Mouse (Mus musculus) lung, embryonic 14.5 days (tissue): ENCODE data around the gene Rnf20. TPM values are rescaled to one million over a fixed set of nuclear protein-coding genes. Genes with fewer than 3 reads are reported as not detected.

Experiments used
- ATAC-seq: fragments of 200-750 bp; cut with Nextera tagmentation; 2 replicates; pipeline ENCODE4 v1.8.0; 2017; ENCODE audit warnings: mild to moderate bottlenecking, moderate TSS enrichment, moderate library complexity; ENCODE audit not compliant: insufficient read depth
- DNase-seq: peaks from one replicate; pipeline ENCODE4 v3.0.0-alpha.2; 2015
- H3K27ac ChIP-seq: fragments of 300-500 bp; sonication (generic); 2 replicates; pipeline ENCODE4 v1.5.1; 2014; ENCODE audit warnings: low read depth, mild to moderate bottlenecking, moderate library complexity
- H3K27me3 ChIP-seq: fragments of 300-500 bp; sonication (generic); 2 replicates; pipeline ENCODE4 v1.6.1; 2014; ENCODE audit warnings: low read length, control low read depth; ENCODE audit not compliant: insufficient read depth
- H3K36me3 ChIP-seq: fragments of 300-500 bp; sonication (generic); 2 replicates; pipeline ENCODE4 v1.6.1; 2014; ENCODE audit warnings: control low read depth; ENCODE audit not compliant: insufficient read depth
- H3K4me1 ChIP-seq: fragments of 300-500 bp; sonication (generic); 2 replicates; pipeline ENCODE4 v1.6.1; 2014; ENCODE audit warnings: antibody characterized with exemption, control low read depth; ENCODE audit not compliant: insufficient read depth
- H3K4me2 ChIP-seq: fragments of 300-500 bp; sonication (generic); 2 replicates; pipeline ENCODE4 v1.6.1; 2014; ENCODE audit warnings: mild to moderate bottlenecking
- H3K4me3 ChIP-seq: fragments of 300-500 bp; sonication (generic); 2 replicates; pipeline ENCODE4 v1.5.1; 2014; ENCODE audit warnings: low read depth, low read length
- H3K9ac ChIP-seq: fragments of 300-500 bp; sonication (generic); 2 replicates; pipeline ENCODE4 v1.6.1; 2014
- H3K9me3 ChIP-seq: fragments of 300-500 bp; sonication (generic); 2 replicates; pipeline ENCODE4 v1.6.1; 2016; ENCODE audit warnings: low read depth, low read length, control low read depth
- CTCF ChIP-seq: IDR thresholded peaks from 2 replicates; pipeline ENCODE4 v1.5.1; 2016; ENCODE audit warnings: antibody characterized with exemption, low read depth
- WGBS: fragments of 180-500 bp; shearing (Covaris S2); extraction: QIAGEN DNeasy Blood & Tissue Kit; methylation state at CpG from one replicate; pipeline ENCODE4 v1.1.7; 2014; 5-methylcytosine and 5-hydroxymethylcytosine counted together
- polyA plus RNA-seq: library from polyadenylated mRNA; unstranded; fragments of >200 nt; fragmentation: Nextera tagmentation; extraction: Ambion mirVana; gene quantifications from 2 replicates; pipeline ENCODE4 v1.2.1, GENCODE M21; 2014

The Rnf20 gene
- polyA plus RNA-seq, 1 experiment from 2014 or later = 59.6 TPM

- H3K9ac ChIP-seq = no peak overlapping the region
- no peaks in the 10 kb centered on the region for H3K9me3 ChIP-seq
- WGBS = 88% methylated on average over 1 of the region's 1 CpGs
- peak; percentile 23 for DNase-seq
- H3K27ac ChIP-seq = no peak overlapping the region
- no peak overlapping the region for H3K4me2 ChIP-seq
- no peaks in the 10 kb centered on the region for H3K27me3 ChIP-seq
- no peak for ATAC-seq
- H3K36me3 ChIP-seq = peaks cover 71% of the 10 kb centered on the region
- no peaks in the 10 kb centered on the region for H3K4me1 ChIP-seq
- no peak for TF ChIP-seq CTCF
- H3K4me3 ChIP-seq = no peak overlapping the region
Measured at GRCm38 (mm10) chr4:49659421-49659820, 27.6 kb downstream of the Rnf20 start.

- TF ChIP-seq CTCF = no peak
- WGBS = 83% methylated on average over 9 of the region's 9 CpGs
- H3K9ac ChIP-seq = no peak overlapping the region
- H3K27ac ChIP-seq = no peak overlapping the region
- ATAC-seq (no peak), DNase-seq (no peak)
- no peaks in the 10 kb centered on the region for H3K27me3 ChIP-seq
- H3K4me3 ChIP-seq = no peak overlapping the region
- H3K4me2 ChIP-seq = no peak overlapping the region
- peaks cover 50% of the 10 kb centered on the region for H3K36me3 ChIP-seq
- H3K9me3 ChIP-seq = no peaks in the 10 kb centered on the region
- H3K4me1 ChIP-seq = no peaks in the 10 kb centered on the region
Measured at GRCm38 (mm10) chr4:49661664-49662063, 29.9 kb downstream of the Rnf20 start.

- Histone ChIP-seq H3K9ac (no peak overlapping the region), H3K4me3 (no peak overlapping the region), H3K36me3 (peaks cover 45% of the 10 kb centered on the region), H3K9me3 (no peaks in the 10 kb centered on the region), H3K4me1 (no peaks in the 10 kb centered on the region), H3K27ac (no peak overlapping the region), H3K4me2 (no peak overlapping the region), H3K27me3 (no peaks in the 10 kb centered on the region)
- no peak for DNase-seq
- no peak for ATAC-seq
- 84% methylated on average over 4 of the region's 4 CpGs for WGBS
- no peak for TF ChIP-seq CTCF
Measured at GRCm38 (mm10) chr4:49662231-49662630, 30.4 kb downstream of the Rnf20 start.

GRCm38 (mm10) chr4:49664850-49665249, 33.0 kb downstream of the Rnf20 start:
- no peak for ATAC-seq
- no peak for TF ChIP-seq CTCF
- Histone ChIP-seq H3K4me1 (no peaks in the 10 kb centered on the region), H3K36me3 (peaks cover 25% of the 10 kb centered on the region), H3K4me3 (no peak overlapping the region), H3K27me3 (no peaks in the 10 kb centered on the region), H3K9ac (no peak overlapping the region), H3K9me3 (no peaks in the 10 kb centered on the region), H3K27ac (no peak overlapping the region), H3K4me2 (no peak overlapping the region)
- DNase-seq = no peak
- whole genome bisulfite sequencing = 84% methylated on average over 5 of the region's 5 CpGs

GRCm38 (mm10) chr4:49676071-49676470, 44.3 kb downstream of the Rnf20 start:
- DNase-seq (peak; percentile 32), ATAC-seq (no peak)
- Histone ChIP-seq H3K4me2 (no peak overlapping the region), H3K9ac (no peak overlapping the region), H3K27me3 (no peaks in the 10 kb centered on the region), H3K27ac (no peak overlapping the region), H3K4me1 (no peaks in the 10 kb centered on the region), H3K36me3 (no peaks in the 10 kb centered on the region), H3K9me3 (no peaks in the 10 kb centered on the region), H3K4me3 (no peak overlapping the region)
- no peak for TF ChIP-seq CTCF
- 63% methylated on average over 6 of the region's 6 CpGs for WGBS

- no peak overlapping the region for H3K4me3 ChIP-seq
- no peak overlapping the region for H3K4me2 ChIP-seq
- H3K27me3 ChIP-seq = no peaks in the 10 kb centered on the region
- 72% methylated on average over 7 of the region's 7 CpGs for WGBS
- H3K9ac ChIP-seq = no peak overlapping the region
- no peaks in the 10 kb centered on the region for H3K9me3 ChIP-seq
- no peak for ATAC-seq
- TF ChIP-seq CTCF = no peak
- H3K36me3 ChIP-seq = no peaks in the 10 kb centered on the region
- no peak overlapping the region for H3K27ac ChIP-seq
- H3K4me1 ChIP-seq = no peaks in the 10 kb centered on the region
- DNase-seq = no peak
Measured at GRCm38 (mm10) chr4:49676790-49677189, 45.0 kb downstream of the Rnf20 start.

- 82% methylated on average over 11 of the region's 11 CpGs for WGBS
- H3K9ac ChIP-seq = no peak overlapping the region
- no peak overlapping the region for H3K4me2 ChIP-seq
- H3K9me3 ChIP-seq = no peaks in the 10 kb centered on the region
- DNase-seq (no peak), ATAC-seq (no peak)
- H3K4me3 ChIP-seq = no peak overlapping the region
- no peak for TF ChIP-seq CTCF
- H3K27ac ChIP-seq = no peak overlapping the region
- no peaks in the 10 kb centered on the region for H3K36me3 ChIP-seq
- no peaks in the 10 kb centered on the region for H3K27me3 ChIP-seq
- no peaks in the 10 kb centered on the region for H3K4me1 ChIP-seq
Measured at GRCm38 (mm10) chr4:49680171-49680875, 48.5 kb downstream of the Rnf20 start.
